Mouse (Mus musculus) bone marrow macrophage, adult 2 months (primary cell): ENCODE results near the gene Chpt1.

ENCODE experiments used
- CTCF ChIP-seq: IDR thresholded peaks from 2 replicates; pipeline ENCODE4 v1.5.1; 2012; ENCODE audit warnings: low read depth, mild to moderate bottlenecking, low read length, moderate library complexity
- POLR2A ChIP-seq: IDR thresholded peaks from 2 replicates; pipeline ENCODE4 v1.6.1; 2012; ENCODE audit warnings: mild to moderate bottlenecking, low read depth, low read length, borderline replicate concordance

GRCm38 (mm10) chr10:88427998-88428397 lies 75.9 kb downstream of the Chpt1 start:
- no peak for TF ChIP-seq CTCF
- TF ChIP-seq POLR2A = no peak
